ENCODE assay signal across 18 mouse cellular contexts in genomic region chr1:172450226-172450625, GRCm38 (mm10). TPM values are rescaled to one million over a fixed set of nuclear protein-coding genes. Genes with fewer than 3 reads are reported as not detected.
DNase-seq lines count a peak whose midpoint lies in the region; ATAC-seq and TF ChIP-seq lines count a peak whose summit lies in the region.
"Had no signal": no experiment of that assay in that cellular context is flagged by ENCODE, and none has a peak within 500 bp of the region (broad histone marks: within the 10 kb centered on the region; RNA-seq: fewer than 3 reads in every experiment).

No protein-coding gene starts in this region.

- no peak for TF ChIP-seq RAD21 in MEL (IDR thresholded peaks at IDR 0.05; ENCODE audit: low read depth, low read length)

- H3K9ac ChIP-seq in MEL (ENCODE audit: control insufficient read depth, low read depth, low read length, poor library complexity, severe bottlenecking) = no peak overlapping the region
- H3K9ac ChIP-seq: forebrain, embryonic 15.5 days; liver, embryonic 14.5 days had no signal

- H3K36me3 ChIP-seq in MEL (ENCODE audit: control insufficient read depth in 1 of 2, insufficient read depth in 2 of 2, low read length in 2 of 2) = no peaks in the 10 kb centered on the region
- H3K36me3 ChIP-seq in forebrain, embryonic 10.5 days (replicated peaks) = no peaks in the 10 kb centered on the region
- H3K36me3 ChIP-seq: forebrain, embryonic 15.5 days; G1E; limb, embryonic 10.5 days had no signal

- no peaks in the 10 kb centered on the region for H3K79me2 ChIP-seq in MEL (ENCODE audit: control insufficient read depth, insufficient read depth, low read length, poor library complexity)

- WGBS in forebrain, embryonic 10.5 days = 16% methylated on average over 2 of the region's 2 CpGs

- H3K9me3 ChIP-seq in MEL (replicated peaks; ENCODE audit: insufficient read depth, low read length) = no peaks in the 10 kb centered on the region
- no peaks in the 10 kb centered on the region for H3K9me3 ChIP-seq in forebrain, embryonic 10.5 days
- H3K9me3 ChIP-seq: forebrain, embryonic 15.5 days; G1E; limb, embryonic 10.5 days had no signal

- TF ChIP-seq EP300 in MEL (IDR thresholded peaks at IDR 0.05; ENCODE audit: low read depth in 1 of 2, low read length in 2 of 2) = no peak

- TF ChIP-seq POLR2A in MEL (IDR thresholded peaks at IDR 0.05; ENCODE audit: control insufficient read depth in 1 of 2, insufficient read depth in 1 of 2, low read depth in 1 of 2, low read length in 2 of 2, poor library complexity in 1 of 2) = no peak

- peak; percentile 40 for TF ChIP-seq CTCF in layer of hippocampus, adult 2 months (conservative IDR thresholded peaks at IDR 0.05)
- TF ChIP-seq CTCF in MEL (IDR thresholded peaks at IDR 0.05 in 2 of 3, conservative IDR thresholded peaks at IDR 0.05 in 1 of 3; ENCODE audit: control insufficient read depth in 1 of 3, insufficient read depth in 1 of 3, low read depth in 2 of 3, low read length in 3 of 3, poor library complexity in 1 of 3, severe bottlenecking in 1 of 3) = 0 out of 6 replicates have a peak, but pooled peaks of 1 of the 3 experiments have one; percentile 5

- ATAC-seq in frontal cortex, adult (ENCODE audit: low TSS enrichment) = peak; percentile 59; the same call in 1 of the 2 replicates
- ATAC-seq in neutrophil, adult 5-6 weeks (ENCODE audit: extremely low read depth, insufficient number of reproducible peaks, low FRiP score, poor library complexity, severe bottlenecking) = 0 out of 2 replicates have a peak, but pooled peaks have one; percentile 16
- ATAC-seq: forebrain, embryonic 15.5 days; hindbrain, postnatal 0 days had no signal

- H3K4me3 ChIP-seq in layer of hippocampus, adult 2 months = no peak overlapping the region
- H3K4me3 ChIP-seq in MEL (ENCODE audit: control insufficient read depth in 1 of 2, insufficient read depth in 1 of 2, low read depth in 2 of 2, low read length in 2 of 2) = no peak overlapping the region
- H3K4me3 ChIP-seq in forebrain, embryonic 10.5 days = no peak overlapping the region
- H3K4me3 ChIP-seq: forebrain, embryonic 15.5 days had no signal

- no peaks in the 10 kb centered on the region for H3K4me1 ChIP-seq in MEL (ENCODE audit: control insufficient read depth in 1 of 2, insufficient read depth in 2 of 2, low read length in 2 of 2)
- peaks cover 15% of the 10 kb centered on the region for H3K4me1 ChIP-seq in forebrain, embryonic 10.5 days
- H3K4me1 ChIP-seq: forebrain, embryonic 15.5 days had no signal

- DNase-seq in frontal cortex, postnatal 10 days (ENCODE audit: low spot score in 2 of 2) = no peak
- no peak for DNase-seq in layer of hippocampus, adult 2 months (ENCODE audit: low spot score in 2 of 2)
- DNase-seq in layer of hippocampus, postnatal 10 days (ENCODE audit: low spot score in 2 of 2) = no peak
- peak; percentile 10 for DNase-seq in MEL (ENCODE audit: low read depth, low spot score)
- no peak for DNase-seq in cerebellum, postnatal 14 days
- no peak for DNase-seq in forebrain, embryonic 10.5 days (ENCODE audit: extremely low spot score, low spot score)
- DNase-seq: cerebellum, adult 11 months; gastrocnemius, postnatal 25 days; kidney, postnatal 14 days; layer of hippocampus, postnatal 36 days; thymus, postnatal 14 days had no signal

- H3K27me3 ChIP-seq in MEL (ENCODE audit: control insufficient read depth in 1 of 2, insufficient read depth in 2 of 2, low read length in 2 of 2) = peaks cover 0 to 5% of the 10 kb centered on the region in 2 experiments; a peak in 2 of 4 replicates
- 0 out of 2 replicates have a peak, but pooled peaks cover 5% of the 10 kb centered on the region for H3K27me3 ChIP-seq in forebrain, embryonic 10.5 days (ENCODE audit: poor library complexity, severe bottlenecking)
- H3K27me3 ChIP-seq: forebrain, embryonic 15.5 days had no signal

- no peak overlapping the region for H3K27ac ChIP-seq in layer of hippocampus, adult 2 months
- H3K27ac ChIP-seq in MEL (ENCODE audit: control insufficient read depth, low read depth, low read length) = no peak overlapping the region
- H3K27ac ChIP-seq in forebrain, embryonic 10.5 days = no peak overlapping the region
- H3K27ac ChIP-seq: forebrain, embryonic 15.5 days; hindbrain, postnatal 0 days; limb, embryonic 10.5 days; liver, embryonic 14.5 days had no signal

TF ChIP-seq in MEL, 35 proteins besides CTCF, POLR2A, EP300 and RAD21:
- TF ChIP-seq NELFE (IDR thresholded peaks at IDR 0.05; ENCODE audit: low read depth, low read length) (no peak), ELF1 (IDR thresholded peaks at IDR 0.05; ENCODE audit: low read depth, low read length) (no peak), MYC (IDR thresholded peaks at IDR 0.05; ENCODE audit: low read depth, low read length) (no peak), RCOR1 (IDR thresholded peaks at IDR 0.05; ENCODE audit: low read depth, low read length) (no peak), GATA1 (IDR thresholded peaks at IDR 0.05; ENCODE audit: low read depth, low read length) (no peak), GABPA (IDR thresholded peaks at IDR 0.05; ENCODE audit: low read depth, low read length) (no peak), ZMIZ1 (IDR thresholded peaks at IDR 0.05; ENCODE audit: low read depth, low read length) (no peak), MAFK (IDR thresholded peaks at IDR 0.05; ENCODE audit: borderline replicate concordance, low read depth, low read length) (no peak), E2F4 (IDR thresholded peaks at IDR 0.05; ENCODE audit: borderline replicate concordance, low read depth, low read length) (no peak), ETS1 (IDR thresholded peaks at IDR 0.05; ENCODE audit: low read depth, low read length) (no peak)

RNA-seq across cellular contexts. Expression of gene Slamf9, which starts 24.9 kb away (rescaled TPM):
- total RNA-seq in layer of hippocampus, adult 2 months (2021) = under 1 TPM in 1 of 2 experiments, not detected in 1; 0.38 TPM
- 1 to 10 TPM in 1 of 2 experiments, under 1 TPM in 1; 0.64 to 1.1 TPM for total RNA-seq in layer of hippocampus, postnatal 10 days (2021)
- 0.23 TPM in 1 of 2 replicates, not detected in the other for total RNA-seq in MEL (2012; rRNA removed)
- polyA plus RNA-seq in MEL (2012; ENCODE audit: insufficient read depth in 1 of 2, insufficient read length in 2 of 2, low read depth in 1 of 2, low replicate concordance in 2 of 2, missing spikeins in 1 of 2) = under 1 TPM in 1 of 2 experiments, not detected in 1; 0.38 TPM
- 2.9 and 4.1 TPM in 2 replicates for total RNA-seq in neutrophil, adult 5-6 weeks (2017)
- polyA plus RNA-seq in forebrain, embryonic 10.5 days (2016; fragmentation: Nextera tagmentation; extraction: Ambion mirVana) = not detected in 2 replicates
- total RNA-seq: G1E; hindbrain, postnatal 0 days had no signal
- polyA plus RNA-seq: forebrain, embryonic 15.5 days; G1E had no signal

RNA-seq across cellular contexts. Expression of gene Igsf9, which starts 31.4 kb away (rescaled TPM):
- total RNA-seq in layer of hippocampus, adult 2 months (2021) = 1 to 10 TPM; 5.7 to 9.2 TPM
- 10 to 100 TPM; 13.9 to 15.5 TPM for total RNA-seq in layer of hippocampus, postnatal 10 days (2021)
- total RNA-seq in MEL (2012; rRNA removed) = 0.12 and 0.13 TPM in 2 replicates
- under 1 TPM in 1 of 2 experiments, not detected in 1; 0.38 TPM for polyA plus RNA-seq in MEL (2012; ENCODE audit: insufficient read depth in 1 of 2, insufficient read length in 2 of 2, low read depth in 1 of 2, low replicate concordance in 2 of 2, missing spikeins in 1 of 2)
- 3.2 and 4.3 TPM in 2 replicates for total RNA-seq in neutrophil, adult 5-6 weeks (2017)
- 81.7 and 82.5 TPM in 2 replicates for polyA plus RNA-seq in forebrain, embryonic 10.5 days (2016; fragmentation: Nextera tagmentation; extraction: Ambion mirVana)
- polyA plus RNA-seq: G1E had no signal

RNA-seq across cellular contexts. Expression of gene Tagln2, which starts 49.6 kb away (rescaled TPM):
- 10 to 100 TPM in 1 of 2 experiments, 1 to 10 TPM in 1; 7.9 to 13.1 TPM for total RNA-seq in layer of hippocampus, adult 2 months (2021)
- 10 to 100 TPM; 20.7 to 21.4 TPM for total RNA-seq in layer of hippocampus, postnatal 10 days (2021)
- 100 and 150 TPM in 2 replicates for total RNA-seq in MEL (2012; rRNA removed)
- polyA plus RNA-seq in MEL (2012; ENCODE audit: insufficient read depth in 1 of 2, insufficient read length in 2 of 2, low read depth in 1 of 2, low replicate concordance in 2 of 2, missing spikeins in 1 of 2) = 100 to 1,000 TPM; 332 to 581 TPM
- 181 and 198 TPM in 2 replicates for total RNA-seq in neutrophil, adult 5-6 weeks (2017)
- 69.7 and 71.1 TPM in 2 replicates for polyA plus RNA-seq in forebrain, embryonic 10.5 days (2016; fragmentation: Nextera tagmentation; extraction: Ambion mirVana)
